Mouse (Mus musculus) heart, adult 2 months (tissue): ENCODE results near the gene Mef2d.

ENCODE experiments used
- CTCF ChIP-seq: fragments of 200-600 bp; IDR thresholded peaks from 2 replicates; pipeline ENCODE4 v1.8.1; 2022; ENCODE audit warnings: antibody characterized with exemption, mild to moderate bottlenecking, moderate library complexity
- EP300 ChIP-seq: fragments of 200-500 bp; IDR thresholded peaks from 2 replicates; pipeline ENCODE4 v1.6.1; 2011; ENCODE audit warnings: low read depth, low read length, control low read depth; ENCODE audit not compliant: insufficient read depth

GRCm38 (mm10) chr3:88136346-88136745, 5.8 kb upstream of the Mef2d start:
- no peak for TF ChIP-seq CTCF
- no peak for TF ChIP-seq EP300
